Mouse (Mus musculus) forebrain, embryonic 11.5 days (tissue): ENCODE data around the gene Tbx19. TPM values are rescaled to one million over a fixed set of nuclear protein-coding genes. Genes with fewer than 3 reads are reported as not detected.
A peak's percentile ranks its signal among the peaks of the same experiment; 100 is the strongest.

Source experiments
- ATAC-seq: fragments of 200-750 bp; cut with Nextera tagmentation; replicated peaks from 2 replicates; pipeline ENCODE4 v1.8.0; 2017; ENCODE audit warnings: moderate TSS enrichment; ENCODE audit not compliant: low FRiP score
- DNase-seq: peaks from one replicate; pipeline ENCODE4 v3.0.0-alpha.2; 2017; ENCODE audit warnings: low spot score
- H3K27ac ChIP-seq: fragments of 300-500 bp; sonication (generic); 2 replicates; pipeline ENCODE4 v1.5.1; 2014; ENCODE audit warnings: low read depth, low read length
- H3K27me3 ChIP-seq: fragments of 300-500 bp; sonication (generic); 2 replicates; pipeline ENCODE4 v1.6.1; 2014; ENCODE audit warnings: mild to moderate bottlenecking, low read length, mixed read lengths; ENCODE audit not compliant: control insufficient read depth, insufficient read depth
- H3K36me3 ChIP-seq: fragments of 300-500 bp; sonication (generic); 2 replicates; pipeline ENCODE4 v1.6.1; 2014; ENCODE audit warnings: mild to moderate bottlenecking, low read length, moderate library complexity, mixed read lengths; ENCODE audit not compliant: control insufficient read depth, insufficient read depth
- H3K4me1 ChIP-seq: fragments of 300-500 bp; sonication (generic); replicated peaks from 2 replicates; pipeline ENCODE4 v1.6.1; 2014; ENCODE audit warnings: low read length, mixed read lengths; ENCODE audit not compliant: control insufficient read depth, insufficient read depth
- H3K4me2 ChIP-seq: fragments of 300-500 bp; sonication (generic); 2 replicates; pipeline ENCODE4 v1.6.1; 2014; ENCODE audit warnings: low read depth, mild to moderate bottlenecking, low read length, moderate library complexity, mixed read lengths; ENCODE audit not compliant: severe bottlenecking
- H3K4me3 ChIP-seq: fragments of 300-500 bp; sonication (generic); 2 replicates; pipeline ENCODE4 v1.5.1; 2014; ENCODE audit warnings: low read depth, low read length
- H3K9ac ChIP-seq: fragments of 300-500 bp; sonication (generic); 2 replicates; pipeline ENCODE4 v1.6.1; 2014; ENCODE audit warnings: low read length
- H3K9me3 ChIP-seq: fragments of 300-500 bp; sonication (generic); 2 replicates; pipeline ENCODE4 v1.6.1; 2016; ENCODE audit warnings: low read length, mixed read lengths; ENCODE audit not compliant: control insufficient read depth
- whole genome bisulfite sequencing: fragments of 180-500 bp; shearing (Covaris S2); extraction: QIAGEN DNeasy Blood & Tissue Kit; methylation state at CpG from one replicate; pipeline ENCODE4 v1.1.7; 2014; 5-methylcytosine and 5-hydroxymethylcytosine counted together
- polyA plus RNA-seq: library from polyadenylated mRNA; unstranded; fragments of >200 nt; fragmentation: Nextera tagmentation; extraction: Ambion mirVana; gene quantifications from 2 replicates; pipeline ENCODE4 v1.2.1, GENCODE M21; 2014

Tbx19 gene
- polyA plus RNA-seq, 1 experiment from 2014 or later, result not detected

- Histone ChIP-seq H3K9me3 (no peaks in the 10 kb centered on the region), H3K27me3 (no peaks in the 10 kb centered on the region), H3K4me3 (no peak overlapping the region), H3K36me3 (no peaks in the 10 kb centered on the region), H3K4me2 (no peak overlapping the region), H3K27ac (no peak overlapping the region), H3K9ac (no peak overlapping the region), H3K4me1 (no peaks in the 10 kb centered on the region)
- 84% methylated on average over 3 of the region's 3 CpGs for WGBS
- ATAC-seq (no peak), DNase-seq (no peak)
Measured at GRCm38 (mm10) chr1:165140227-165140626, 20.3 kb downstream of the Tbx19 start.

DNA sequence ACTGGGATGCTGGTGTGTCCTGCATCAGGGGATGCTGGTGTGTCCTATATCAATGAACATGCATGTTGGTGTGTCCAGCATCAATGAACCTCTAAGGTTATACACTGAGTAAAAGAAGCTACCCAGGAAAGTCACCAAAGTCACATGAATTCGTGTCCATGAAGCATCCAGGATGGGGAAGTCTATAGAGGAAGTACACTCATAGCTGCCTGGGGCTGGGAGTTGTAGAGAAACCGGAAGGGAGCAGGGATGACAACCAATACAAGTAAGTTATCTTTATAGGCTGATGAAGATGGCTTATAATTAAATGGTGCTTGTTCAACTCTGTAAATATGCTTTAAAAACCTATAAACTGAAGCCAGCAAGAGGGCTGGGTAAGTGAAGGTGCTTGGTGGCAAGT, 26.7 kb downstream of the Tbx19 start:
- Histone ChIP-seq H3K9me3 (no peaks in the 10 kb centered on the region), H3K4me3 (no peak overlapping the region), H3K9ac (no peak overlapping the region), H3K27ac (no peak overlapping the region), H3K36me3 (no peaks in the 10 kb centered on the region), H3K4me1 (no peaks in the 10 kb centered on the region), H3K27me3 (no peaks in the 10 kb centered on the region), H3K4me2 (no peak overlapping the region)
- WGBS, result 88% methylated on average over 2 of the region's 2 CpGs
- DNase-seq, result no peak
- ATAC-seq, result no peak

DNA sequence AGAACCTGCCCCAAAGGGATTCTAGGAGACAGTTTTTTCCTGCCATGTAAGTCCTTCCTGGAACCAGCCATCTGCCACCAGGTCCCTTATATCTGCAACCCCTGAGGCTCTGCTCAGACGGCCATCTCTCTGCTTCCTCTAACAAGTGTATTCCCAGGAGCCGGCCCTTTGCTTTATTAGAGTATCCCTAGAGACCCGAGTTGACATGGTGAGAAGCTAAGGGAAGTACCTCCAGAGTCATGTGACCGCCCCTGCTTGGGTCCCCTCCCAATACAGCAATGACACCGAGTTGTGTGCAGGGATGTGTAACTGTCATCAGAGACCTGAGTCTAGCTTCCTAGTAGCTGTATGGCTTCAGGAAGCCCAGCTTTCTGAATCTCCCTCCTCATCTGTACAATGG, 27.3 kb downstream of the Tbx19 start:
- Histone ChIP-seq H3K9me3 (no peaks in the 10 kb centered on the region), H3K27ac (no peak overlapping the region), H3K9ac (no peak overlapping the region), H3K4me3 (no peak overlapping the region), H3K27me3 (no peaks in the 10 kb centered on the region), H3K4me1 (no peaks in the 10 kb centered on the region), H3K4me2 (no peak overlapping the region), H3K36me3 (no peaks in the 10 kb centered on the region)
- DNase-seq (no peak), ATAC-seq (no peak)
- WGBS, result 78% methylated on average over 5 of the region's 5 CpGs

DNA sequence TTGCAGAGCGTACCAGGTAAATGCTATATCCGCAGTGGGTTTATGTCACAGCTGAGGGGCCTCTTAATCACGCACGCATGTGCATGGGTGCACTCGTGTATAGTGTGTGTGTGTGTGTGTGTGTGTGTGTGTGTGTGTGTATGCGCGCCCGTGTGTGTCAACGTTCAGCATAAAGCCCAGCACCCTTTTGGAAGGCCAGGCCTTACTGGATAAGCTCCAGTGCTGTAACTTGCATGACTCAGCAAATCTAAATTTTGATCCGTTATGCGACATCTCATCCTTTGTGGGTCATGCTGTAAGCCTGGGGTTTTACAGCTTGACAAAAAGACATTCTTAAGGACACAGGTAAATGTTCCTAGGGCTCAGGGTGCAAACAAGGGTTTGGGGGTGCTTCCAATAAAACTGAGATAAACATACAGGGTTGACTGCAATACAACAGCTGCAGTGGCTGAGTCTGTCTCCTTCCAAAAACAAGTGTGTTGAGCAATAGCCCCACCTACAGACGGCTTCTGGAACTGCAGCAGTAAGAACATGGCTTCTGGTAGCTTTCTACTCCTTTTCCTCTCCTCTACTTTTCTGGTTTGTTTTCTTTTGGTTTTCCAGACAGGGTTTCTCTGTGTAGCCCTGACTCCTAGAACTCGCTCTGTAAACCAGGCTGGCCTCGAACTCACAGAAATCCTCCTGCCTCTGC, 28.2 kb downstream of the Tbx19 start:
- Histone ChIP-seq H3K27ac (no peak overlapping the region), H3K9ac (no peak overlapping the region), H3K36me3 (no peaks in the 10 kb centered on the region), H3K4me2 (no peak overlapping the region), H3K4me1 (no peaks in the 10 kb centered on the region), H3K4me3 (no peak overlapping the region), H3K9me3 (no peaks in the 10 kb centered on the region), H3K27me3 (no peaks in the 10 kb centered on the region)
- WGBS, result 76% methylated on average over 14 of the region's 14 CpGs
- ATAC-seq, result peak; percentile 42; the same call in 1 of the 2 replicates
- peak; percentile 88 for DNase-seq

DNA sequence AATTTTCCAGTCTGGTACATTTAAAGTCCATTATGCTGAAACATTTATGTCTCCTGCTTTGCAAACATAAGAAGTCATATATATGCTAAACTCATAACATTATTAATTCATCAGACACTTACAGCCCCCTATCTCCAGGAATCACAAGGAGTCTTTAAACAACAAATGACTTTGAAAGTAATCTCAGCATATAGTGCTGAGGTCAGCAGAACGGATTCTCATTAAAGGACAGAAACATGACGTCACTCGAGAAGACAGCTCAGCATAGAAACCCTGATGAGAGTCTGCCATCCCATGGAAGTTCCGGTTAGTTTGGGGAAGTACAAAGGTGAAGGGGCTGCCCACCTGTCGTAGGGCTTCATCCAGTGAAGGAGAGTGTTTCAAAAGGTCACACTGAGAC, 31.0 kb downstream of the Tbx19 start:
- no peak for DNase-seq
- Histone ChIP-seq H3K9ac (no peak overlapping the region), H3K4me1 (no peaks in the 10 kb centered on the region), H3K4me2 (no peak overlapping the region), H3K4me3 (no peak overlapping the region), H3K9me3 (no peaks in the 10 kb centered on the region), H3K27me3 (no peaks in the 10 kb centered on the region), H3K27ac (no peak overlapping the region), H3K36me3 (no peaks in the 10 kb centered on the region)
- WGBS, result 81% methylated on average over 5 of the region's 5 CpGs
- ATAC-seq, result no peak

GRCm38 (mm10) chr1:165121096-165121495, 39.5 kb downstream of the Tbx19 start:
- DNase-seq, result no peak
- WGBS, result 87% methylated on average over 7 of the region's 7 CpGs

DNA sequence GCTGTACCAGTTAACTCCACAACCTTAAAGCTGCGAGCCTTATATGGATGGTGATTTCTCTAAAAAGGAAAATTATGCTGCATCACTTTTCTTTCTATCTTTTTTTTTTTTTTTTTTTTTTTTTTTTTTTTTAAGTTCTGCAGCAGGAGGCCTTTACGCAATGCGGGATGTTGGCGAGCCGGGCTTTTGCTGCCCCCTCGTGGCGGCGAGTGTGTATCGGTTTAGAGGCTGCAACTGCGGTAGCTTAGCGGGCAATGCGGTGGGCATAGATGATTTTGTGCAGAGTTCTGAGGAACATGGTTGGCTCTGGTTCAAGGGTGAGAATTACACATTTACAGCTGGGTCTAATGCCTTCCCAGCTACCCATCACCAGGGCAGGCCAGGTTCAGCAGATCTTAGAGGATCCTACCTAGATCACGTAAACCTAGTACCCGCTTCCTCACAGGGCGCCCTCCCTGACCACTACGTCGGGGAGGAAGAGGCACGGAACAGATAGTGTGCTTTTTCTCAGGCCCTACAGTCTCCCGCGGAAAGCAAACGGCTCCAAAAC, 40.1 kb downstream of the Tbx19 start:
- Histone ChIP-seq H3K4me1 (no peaks in the 10 kb centered on the region), H3K27ac (no peak overlapping the region), H3K27me3 (no peaks in the 10 kb centered on the region), H3K9ac (no peak overlapping the region), H3K36me3 (no peaks in the 10 kb centered on the region), H3K9me3 (no peaks in the 10 kb centered on the region), H3K4me3 (no peak overlapping the region), H3K4me2 (no peak overlapping the region)
- ATAC-seq, result peak; percentile 80
- WGBS, result 21% methylated on average over 21 of the region's 21 CpGs
- DNase-seq, result peak; percentile 90

More at GRCm38 (mm10) chr1:165121096-165121495, 39.5 kb downstream of the Tbx19 start:
- Histone ChIP-seq H3K4me1 (no peaks in the 10 kb centered on the region), H3K27me3 (no peaks in the 10 kb centered on the region), H3K9ac (no peak overlapping the region), H3K4me2 (no peak overlapping the region), H3K4me3 (no peak overlapping the region), H3K36me3 (no peaks in the 10 kb centered on the region), H3K27ac (no peak overlapping the region), H3K9me3 (no peaks in the 10 kb centered on the region)
- no peak for ATAC-seq

GRCm38 (mm10) chr1:165119760-165120159, 40.8 kb downstream of the Tbx19 start:
- peak; percentile 54 for ATAC-seq
- H3K27me3 ChIP-seq, result no peaks in the 10 kb centered on the region
- H3K9me3 ChIP-seq, result no peaks in the 10 kb centered on the region
- peak overlapping the region; percentile 5; the same call in 1 of the 2 replicates for H3K4me3 ChIP-seq
- no peak overlapping the region for H3K27ac ChIP-seq
- DNase-seq, result no peak
- no peaks in the 10 kb centered on the region for H3K4me1 ChIP-seq
- H3K4me2 ChIP-seq, result peak overlapping the region; percentile 31; the same call in 1 of the 2 replicates
- WGBS, result 9% methylated on average over 9 of the region's 9 CpGs
- H3K36me3 ChIP-seq, result no peaks in the 10 kb centered on the region
- no peak overlapping the region for H3K9ac ChIP-seq
